In the genomic region with DNA sequence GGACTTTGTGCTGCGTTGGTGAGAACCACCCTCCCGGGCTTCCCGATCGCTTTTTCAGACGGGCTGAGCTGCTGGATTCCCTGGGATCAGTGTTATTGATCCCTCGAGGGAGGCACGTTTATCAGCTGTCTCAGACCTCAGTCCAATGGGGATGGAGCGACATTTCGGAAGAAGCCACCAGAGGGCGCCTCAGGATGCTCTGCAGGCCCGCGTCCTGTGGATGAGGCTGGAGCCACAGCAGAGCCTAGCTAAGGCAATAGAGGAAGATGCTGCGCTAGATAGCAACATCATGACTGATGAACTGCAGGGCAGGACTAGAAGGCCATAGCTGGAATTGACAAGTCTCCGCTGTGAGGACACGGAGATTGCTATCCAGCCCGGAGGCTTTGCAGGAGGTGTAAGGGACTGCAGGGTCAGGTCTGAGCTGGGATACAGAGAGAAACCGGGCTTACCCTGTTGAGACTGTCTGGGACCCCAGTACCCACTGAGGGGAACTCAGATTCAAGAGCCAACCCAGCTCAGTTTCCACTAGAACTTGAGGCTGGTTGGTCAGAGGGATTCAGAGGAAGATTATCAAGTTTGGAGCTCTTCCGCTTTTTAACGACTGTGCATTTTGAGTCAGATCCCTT, we compare ENCODE assay signal across 8 mouse cellular contexts. TPM values are rescaled to one million over a fixed set of nuclear protein-coding genes. Genes with fewer than 3 reads are reported as not detected.
A peak's percentile ranks its signal among the peaks of the same experiment; 100 is the strongest.
DNase-seq lines count a peak whose midpoint lies in the region; ATAC-seq and TF ChIP-seq lines count a peak whose summit lies in the region.

No protein-coding gene starts in this region.

- H3K9ac ChIP-seq in embryonic facial prominence, embryonic 14.5 days (ENCODE audit: low read depth, low read length) = no peak overlapping the region
- no peak overlapping the region for H3K9ac ChIP-seq in liver, embryonic 11.5 days (ENCODE audit: low read depth, low read length)
- H3K9ac ChIP-seq in neural tube, embryonic 12.5 days = no peak overlapping the region
- H3K9ac ChIP-seq in stomach, postnatal 0 days (ENCODE audit: low read length) = no peak overlapping the region

- H3K4me3 ChIP-seq in embryonic facial prominence, embryonic 14.5 days (ENCODE audit: low read depth, low read length) = no peak overlapping the region
- H3K4me3 ChIP-seq in heart, embryonic 10.5 days = no peak overlapping the region
- no peak overlapping the region for H3K4me3 ChIP-seq in liver, embryonic 11.5 days (ENCODE audit: low read depth, low read length)
- H3K4me3 ChIP-seq in neural tube, embryonic 12.5 days = no peak overlapping the region
- no peak overlapping the region for H3K4me3 ChIP-seq in stomach, postnatal 0 days (ENCODE audit: low read depth, low read length)

- no peaks in the 10 kb centered on the region for H3K9me3 ChIP-seq in embryonic facial prominence, embryonic 14.5 days (ENCODE audit: control insufficient read depth, low read length)
- no peaks in the 10 kb centered on the region for H3K9me3 ChIP-seq in heart, embryonic 10.5 days
- no peaks in the 10 kb centered on the region for H3K9me3 ChIP-seq in liver, embryonic 11.5 days (ENCODE audit: control insufficient read depth, low read length)
- H3K9me3 ChIP-seq in neural tube, embryonic 12.5 days = no peaks in the 10 kb centered on the region
- H3K9me3 ChIP-seq in stomach, postnatal 0 days (ENCODE audit: control insufficient read depth, low read length) = no peaks in the 10 kb centered on the region

- peak; percentile 95 for TF ChIP-seq CTCF in stomach, postnatal 0 days (IDR thresholded peaks at IDR 0.05; ENCODE audit: low read depth)

- no peak overlapping the region for H3K4me2 ChIP-seq in embryonic facial prominence, embryonic 14.5 days (ENCODE audit: low read depth, low read length)
- no peak overlapping the region for H3K4me2 ChIP-seq in liver, embryonic 11.5 days
- 0 out of 2 replicates have a peak overlapping the region, but pooled peaks have one; percentile 24 for H3K4me2 ChIP-seq in neural tube, embryonic 12.5 days (replicated peaks)
- H3K4me2 ChIP-seq in stomach, postnatal 0 days (replicated peaks; ENCODE audit: low read depth) = no peak overlapping the region

- peak; percentile 64 to 66 for DNase-seq in B cell, adult 2 months
- peak; percentile 87 for DNase-seq in adrenal gland, postnatal 25 days
- DNase-seq in embryonic facial prominence, embryonic 14.5 days (ENCODE audit: low spot score) = peak; percentile 81
- DNase-seq in heart, embryonic 10.5 days (ENCODE audit: low spot score) = peak; percentile 79
- DNase-seq in kidney, postnatal 10 days = peak; percentile 91
- peak; percentile 58 for DNase-seq in liver, embryonic 11.5 days (ENCODE audit: low spot score)
- DNase-seq in stomach, postnatal 0 days (ENCODE audit: low spot score) = peak; percentile 77

- H3K27me3 ChIP-seq in embryonic facial prominence, embryonic 14.5 days (replicated peaks; ENCODE audit: control insufficient read depth, insufficient read depth, low read length) = no peaks in the 10 kb centered on the region; the same call in none of the 2 replicates
- peaks cover 69% of the 10 kb centered on the region for H3K27me3 ChIP-seq in heart, embryonic 10.5 days (ENCODE audit: insufficient read depth, poor library complexity, severe bottlenecking)
- H3K27me3 ChIP-seq in liver, embryonic 11.5 days (replicated peaks; ENCODE audit: control insufficient read depth, insufficient read depth, low read length) = peaks cover 27% of the 10 kb centered on the region
- H3K27me3 ChIP-seq in neural tube, embryonic 12.5 days (replicated peaks) = peaks cover 9% of the 10 kb centered on the region; the same call in 1 of the 2 replicates
- H3K27me3 ChIP-seq in stomach, postnatal 0 days (ENCODE audit: control insufficient read depth, insufficient read depth, low read length) = no peaks in the 10 kb centered on the region

- no peak for TF ChIP-seq EP300 in stomach, postnatal 0 days (optimal IDR thresholded peaks at IDR 0.05)

- peak; percentile 80; the same call in 1 of the 2 replicates for ATAC-seq in embryonic facial prominence, embryonic 14.5 days (ENCODE audit: low read depth)
- peak; percentile 31; the same call in 1 of the 2 replicates for ATAC-seq in liver, embryonic 11.5 days (replicated peaks; ENCODE audit: low FRiP score)
- peak; percentile 41; the same call in 1 of the 2 replicates for ATAC-seq in neural tube, embryonic 12.5 days (ENCODE audit: low FRiP score, low read depth)
- ATAC-seq in stomach, postnatal 0 days (ENCODE audit: low FRiP score, low TSS enrichment) = peak; percentile 71; the same call in 1 of the 2 replicates

- H3K27ac ChIP-seq in embryonic facial prominence, embryonic 14.5 days (replicated peaks; ENCODE audit: low read depth, low read length) = no peak overlapping the region
- no peak overlapping the region for H3K27ac ChIP-seq in heart, embryonic 10.5 days
- H3K27ac ChIP-seq in liver, embryonic 11.5 days (ENCODE audit: low read depth, low read length) = no peak overlapping the region
- no peak overlapping the region for H3K27ac ChIP-seq in neural tube, embryonic 12.5 days
- no peak overlapping the region for H3K27ac ChIP-seq in stomach, postnatal 0 days (replicated peaks)

- 20% methylated on average over 19 of the region's 19 CpGs for WGBS in embryonic facial prominence, embryonic 14.5 days
- WGBS in heart, embryonic 10.5 days = 14% methylated on average over 19 of the region's 19 CpGs
- WGBS in liver, embryonic 11.5 days = 16% methylated on average over 19 of the region's 19 CpGs
- WGBS in neural tube, embryonic 12.5 days = 18% methylated on average over 19 of the region's 19 CpGs
- 18% methylated on average over 19 of the region's 19 CpGs for WGBS in stomach, postnatal 0 days

- no peaks in the 10 kb centered on the region for H3K36me3 ChIP-seq in embryonic facial prominence, embryonic 14.5 days (ENCODE audit: control insufficient read depth, insufficient read depth, low read length)
- H3K36me3 ChIP-seq in heart, embryonic 10.5 days = no peaks in the 10 kb centered on the region
- no peaks in the 10 kb centered on the region for H3K36me3 ChIP-seq in liver, embryonic 11.5 days (ENCODE audit: control insufficient read depth, insufficient read depth, low read length)
- no peaks in the 10 kb centered on the region for H3K36me3 ChIP-seq in neural tube, embryonic 12.5 days
- no peaks in the 10 kb centered on the region for H3K36me3 ChIP-seq in stomach, postnatal 0 days (ENCODE audit: control insufficient read depth, insufficient read depth, low read length)

- no peaks in the 10 kb centered on the region for H3K4me1 ChIP-seq in embryonic facial prominence, embryonic 14.5 days (ENCODE audit: control insufficient read depth, insufficient read depth, low read length)
- no peaks in the 10 kb centered on the region for H3K4me1 ChIP-seq in heart, embryonic 10.5 days
- no peaks in the 10 kb centered on the region for H3K4me1 ChIP-seq in liver, embryonic 11.5 days (replicated peaks; ENCODE audit: control insufficient read depth, insufficient read depth, low read length)
- H3K4me1 ChIP-seq in neural tube, embryonic 12.5 days = no peaks in the 10 kb centered on the region
- H3K4me1 ChIP-seq in stomach, postnatal 0 days (replicated peaks; ENCODE audit: control insufficient read depth, insufficient read depth) = no peaks in the 10 kb centered on the region

RNA-seq across cellular contexts. Expression of gene T, which starts 34.6 kb away (rescaled TPM):
- total RNA-seq in adrenal gland, postnatal 25 days (2021) = not detected in 2 replicates
- 0.24 and 0.60 TPM in 2 replicates for polyA plus RNA-seq in embryonic facial prominence, embryonic 14.5 days (2014; fragmentation: Nextera tagmentation; extraction: Ambion mirVana)
- 0.29 TPM in 1 of 2 replicates, not detected in the other for polyA plus RNA-seq in heart, embryonic 10.5 days (2016; fragmentation: Nextera tagmentation; extraction: Ambion mirVana)
- not detected in 2 replicates for polyA plus RNA-seq in liver, embryonic 11.5 days (2014; fragmentation: Nextera tagmentation; extraction: Ambion mirVana)
- 1.3 and 2.0 TPM in 2 replicates for polyA plus RNA-seq in neural tube, embryonic 12.5 days (2016; fragmentation: Nextera tagmentation; extraction: Ambion mirVana)
- not detected in 2 replicates for polyA plus RNA-seq in stomach, postnatal 0 days (2015; fragmentation: Nextera tagmentation; extraction: Ambion mirVana)

RNA-seq across cellular contexts. Expression of gene Pde10a, which starts 56.3 kb away (rescaled TPM):
- 16.8 and 31.8 TPM in 2 replicates for total RNA-seq in adrenal gland, postnatal 25 days (2021)
- polyA plus RNA-seq in embryonic facial prominence, embryonic 14.5 days (2014; fragmentation: Nextera tagmentation; extraction: Ambion mirVana) = 2.3 and 3.5 TPM in 2 replicates
- polyA plus RNA-seq in heart, embryonic 10.5 days (2016; fragmentation: Nextera tagmentation; extraction: Ambion mirVana) = 2.8 and 3.5 TPM in 2 replicates
- polyA plus RNA-seq in liver, embryonic 11.5 days (2014; fragmentation: Nextera tagmentation; extraction: Ambion mirVana) = 1.4 and 1.8 TPM in 2 replicates
- 11.4 and 15.2 TPM in 2 replicates for polyA plus RNA-seq in neural tube, embryonic 12.5 days (2016; fragmentation: Nextera tagmentation; extraction: Ambion mirVana)
- polyA plus RNA-seq in stomach, postnatal 0 days (2015; fragmentation: Nextera tagmentation; extraction: Ambion mirVana) = 0.69 and 0.98 TPM in 2 replicates
